Mouse (Mus musculus) gastrocnemius, postnatal 4 days (tissue): ENCODE measurements around the gene A4galt. TPM values are rescaled to one million over a fixed set of nuclear protein-coding genes. Genes with fewer than 3 reads are reported as not detected.
A peak's percentile ranks its signal among the peaks of the same experiment; 100 is the strongest.
"Not testable (repeated sequence)": the region's sequence is repeated elsewhere in the genome, so short reads cannot be mapped to it uniquely, and the experiment has no call there.

Experiments used
- DNase-seq, 2 experiments: peaks; one replicate each; pipeline ENCODE4 v3.0.0; 2021 to 2022; ENCODE audit warnings: low spot score in 2 of 2, mixed read lengths in 2 of 2
- total RNA-seq, 2 experiments: library from RNA; stranded (reverse); gene quantifications; 2 replicates each; pipeline ENCODE4 v1.2.3; 2021

A4galt gene
- total RNA-seq, 2 experiments from 2014 or later: 9.7 to 11.0 TPM

DNA sequence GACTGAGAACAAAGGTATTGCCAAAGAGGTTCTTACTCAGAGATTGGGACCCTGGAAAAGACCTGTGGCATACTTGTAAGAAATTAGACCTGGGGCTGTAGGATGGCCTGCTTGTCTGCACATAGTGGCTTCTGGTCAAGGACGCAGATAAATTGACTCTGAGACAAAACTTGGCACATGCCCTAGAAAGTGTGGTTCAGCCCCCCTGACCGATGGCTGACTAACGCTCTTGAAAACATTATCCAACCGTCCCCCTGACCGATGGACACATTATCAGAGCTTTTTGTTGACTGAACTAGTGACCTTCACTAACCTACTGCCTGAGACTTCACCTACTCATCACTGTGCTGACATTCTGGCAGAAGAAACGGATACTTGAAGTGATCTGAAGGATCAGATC lies 18.4 kb upstream of the A4galt start:
- DNase-seq: not testable (repeated sequence)

DNA sequence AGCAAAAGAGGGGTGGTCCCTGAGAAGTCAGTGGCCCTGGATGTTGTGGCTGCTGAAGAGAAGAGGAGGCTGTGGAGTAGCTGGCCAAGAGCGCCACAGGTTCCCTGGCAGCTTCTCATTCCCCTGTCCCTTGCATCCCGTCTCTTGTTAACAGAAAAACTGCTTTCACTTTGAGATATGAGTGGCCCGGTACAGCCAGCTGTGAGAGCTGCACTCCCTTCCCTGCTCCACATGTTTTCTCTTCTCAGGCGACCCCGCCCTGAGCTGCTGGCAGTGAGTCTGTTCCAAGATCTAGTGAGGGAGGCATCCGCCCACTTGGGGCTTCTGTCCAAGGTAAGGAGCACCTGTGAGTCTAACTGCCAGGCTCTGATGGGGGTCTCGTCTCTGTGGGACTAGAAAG lies 16.9 kb upstream of the A4galt start:
- not testable (repeated sequence) for DNase-seq

DNA sequence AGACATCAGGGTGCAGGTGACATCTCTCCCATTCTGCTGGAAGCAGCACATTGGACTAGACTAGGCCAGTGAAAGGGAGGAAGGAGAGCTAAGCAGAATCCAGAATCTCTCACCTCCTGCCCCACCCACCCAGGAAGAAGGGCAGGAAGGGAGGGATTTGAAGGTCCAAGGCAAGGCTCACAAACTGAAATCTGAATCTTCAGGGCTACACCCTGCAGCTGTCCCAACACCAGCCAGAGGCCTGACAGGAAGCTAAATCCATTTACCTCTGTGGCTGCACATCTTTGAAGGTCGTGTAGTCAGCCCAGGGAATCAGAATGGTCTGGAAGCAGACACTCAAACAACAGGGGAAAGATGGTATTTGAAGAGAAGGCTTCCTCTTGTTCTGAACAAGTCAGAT lies 13.7 kb upstream of the A4galt start:
- no peak for DNase-seq

DNA sequence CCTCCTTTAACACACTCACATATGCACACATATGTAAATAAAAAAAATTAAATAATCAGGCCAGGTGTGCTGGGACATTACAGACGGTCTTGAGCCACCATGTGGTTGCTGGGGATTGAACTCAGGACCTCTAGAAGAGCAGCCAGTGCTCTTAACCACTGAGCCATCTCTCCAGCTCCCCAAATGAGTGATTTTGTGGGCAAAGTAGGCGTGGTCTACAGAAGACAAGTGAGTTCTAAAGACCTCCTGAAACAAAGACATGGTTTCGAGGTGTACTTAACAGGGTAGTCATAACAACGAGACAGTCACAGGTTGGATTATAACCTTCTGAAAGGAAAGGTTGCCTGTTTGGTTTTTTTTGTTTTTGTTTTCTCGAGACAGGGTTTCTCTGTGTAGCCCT lies 11.8 kb upstream of the A4galt start:
- DNase-seq: no peak

DNA sequence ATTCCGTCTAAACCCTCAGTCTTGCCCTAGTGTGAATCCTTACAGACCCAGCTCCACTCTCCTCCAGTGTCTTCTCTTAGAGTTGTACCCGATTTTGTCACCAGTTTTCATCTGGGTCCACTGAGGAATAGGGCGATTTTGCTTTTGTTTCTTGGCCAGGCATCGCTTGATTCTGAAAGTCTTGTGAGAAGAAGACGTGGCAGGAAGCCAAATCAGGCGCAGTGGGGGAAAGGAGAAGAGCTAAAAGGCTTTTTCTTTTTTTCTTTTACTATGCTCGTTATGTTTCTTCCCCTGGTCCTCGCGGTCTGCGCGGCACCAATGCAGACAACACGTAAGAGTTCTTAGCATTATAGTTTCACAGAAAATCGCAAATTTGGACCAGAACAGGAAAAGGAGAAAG lies 6.3 kb upstream of the A4galt start:
- peak in 1 of 2 experiments; percentile 31 for DNase-seq

DNA sequence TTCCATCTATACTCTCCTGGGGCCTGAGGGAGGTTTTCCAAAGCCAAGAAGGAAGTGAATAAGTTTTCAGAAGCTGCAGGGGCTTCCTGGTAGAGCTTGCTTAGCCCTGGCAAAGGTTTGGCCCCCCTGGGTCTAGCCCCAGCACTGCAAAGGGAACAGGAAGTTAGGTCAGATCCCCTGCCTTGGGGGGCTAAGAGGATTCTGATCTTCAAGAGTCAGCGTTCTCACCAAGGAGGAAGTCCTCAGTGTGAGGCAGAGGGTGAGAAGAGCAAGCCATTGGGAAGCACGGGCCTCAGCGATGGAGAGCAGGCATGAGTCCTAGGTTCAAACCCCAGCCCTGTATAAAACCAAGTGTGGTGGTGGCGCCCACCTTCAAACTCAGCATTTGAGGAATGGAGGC lies 4.9 kb upstream of the A4galt start:
- no peak for DNase-seq

DNA sequence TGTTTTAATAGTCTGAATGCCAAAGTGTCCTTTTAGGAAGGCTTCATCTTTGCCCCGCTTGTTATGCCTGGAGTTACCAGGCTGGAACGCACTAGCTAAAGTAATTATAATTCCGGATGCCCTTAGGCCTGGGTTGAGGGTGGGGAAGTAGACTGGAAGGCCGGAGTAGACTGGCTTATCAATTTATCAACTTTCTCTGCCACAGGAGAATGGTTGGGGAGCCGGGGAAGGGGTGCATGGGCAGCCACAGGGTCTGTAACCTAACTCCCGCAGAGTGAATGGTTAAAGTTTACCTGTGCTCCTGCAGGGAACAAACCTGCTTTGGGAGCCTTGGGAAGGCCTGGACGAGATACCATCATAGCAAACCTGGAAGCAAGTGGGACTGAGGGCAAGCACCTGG lies 4.4 kb upstream of the A4galt start:
- DNase-seq: no peak

DNA sequence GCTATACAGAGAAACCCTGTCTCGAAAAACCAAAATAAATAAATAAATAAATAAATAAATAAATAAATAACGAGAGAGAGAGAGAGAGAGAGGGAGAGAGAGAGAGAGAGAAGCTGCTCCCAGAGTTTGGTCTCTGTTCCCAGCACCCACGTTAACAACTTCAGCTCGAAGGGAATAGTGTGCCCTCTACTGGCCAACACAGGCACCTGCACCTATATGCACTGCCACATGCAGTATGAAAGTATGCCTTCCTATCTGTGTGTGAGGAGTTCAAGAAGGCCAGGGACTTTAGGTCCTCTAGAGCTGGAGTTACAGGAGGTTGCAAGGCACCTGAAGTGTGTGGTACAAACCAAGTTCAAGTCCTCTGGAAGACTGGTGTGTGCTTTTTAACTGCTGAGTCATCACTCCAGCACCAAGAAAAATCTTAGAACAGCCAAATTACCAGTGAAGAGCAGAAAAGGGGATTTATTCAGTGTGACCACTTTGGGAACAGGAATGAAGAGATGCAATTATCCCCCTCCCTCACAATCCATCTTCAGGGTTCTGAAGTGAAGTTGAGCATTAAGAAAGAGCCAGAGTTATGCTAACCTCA lies 3.7 kb upstream of the A4galt start:
- DNase-seq: no peak

DNA sequence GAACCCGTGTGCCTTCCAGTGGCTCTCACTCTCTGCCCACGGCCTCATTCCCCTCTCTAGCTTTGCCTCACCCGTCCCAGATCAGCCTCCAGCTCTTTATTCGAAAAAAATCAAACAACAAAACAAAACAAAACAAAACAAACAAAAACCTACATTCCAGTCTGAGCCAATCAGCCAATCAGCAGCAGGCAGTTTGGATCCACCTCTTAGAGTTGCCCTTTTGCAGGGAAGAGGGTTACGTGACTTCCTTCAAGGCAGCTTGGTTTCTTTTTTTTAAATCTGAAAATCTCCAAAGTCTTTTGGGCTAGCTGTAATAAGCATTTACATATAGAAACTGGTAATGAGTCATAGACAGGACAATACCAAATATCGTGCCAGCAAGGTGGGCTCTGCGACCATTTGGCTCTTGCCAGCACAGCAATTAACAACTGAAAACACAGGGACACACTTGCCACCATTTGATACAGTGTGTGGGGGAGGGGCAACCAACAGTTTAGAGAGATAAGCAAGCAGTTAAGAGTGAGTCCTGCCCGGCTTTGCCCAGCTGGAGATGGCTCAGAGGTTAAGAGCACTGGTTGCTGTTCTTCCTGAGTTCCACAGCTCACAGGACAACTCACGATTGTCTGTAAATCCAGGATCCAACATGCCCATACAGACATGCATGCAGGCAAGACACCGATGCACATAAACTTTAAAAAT lies 2.9 kb upstream of the A4galt start:
- DNase-seq: no peak

DNA sequence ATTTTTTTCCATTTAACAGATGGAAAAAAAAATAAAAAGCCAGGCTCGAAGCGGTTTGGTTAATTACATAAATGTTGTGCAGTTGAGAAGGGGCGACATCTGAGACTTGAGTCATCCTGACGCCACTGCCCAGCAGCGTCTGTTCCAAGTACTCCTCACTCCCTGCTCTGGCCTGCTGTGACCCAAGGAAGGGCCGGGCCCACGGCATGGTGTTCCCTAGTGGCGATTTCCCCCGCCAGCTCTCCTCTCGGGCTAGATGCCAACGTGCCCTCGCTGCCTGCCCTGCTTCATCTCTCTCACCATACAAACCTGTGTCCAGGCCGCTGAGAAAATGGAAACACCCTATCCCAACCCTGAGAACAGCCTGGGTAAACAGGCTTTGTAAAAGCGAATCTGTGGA lies 486 bp upstream of the A4galt start:
- no peak for DNase-seq

DNA sequence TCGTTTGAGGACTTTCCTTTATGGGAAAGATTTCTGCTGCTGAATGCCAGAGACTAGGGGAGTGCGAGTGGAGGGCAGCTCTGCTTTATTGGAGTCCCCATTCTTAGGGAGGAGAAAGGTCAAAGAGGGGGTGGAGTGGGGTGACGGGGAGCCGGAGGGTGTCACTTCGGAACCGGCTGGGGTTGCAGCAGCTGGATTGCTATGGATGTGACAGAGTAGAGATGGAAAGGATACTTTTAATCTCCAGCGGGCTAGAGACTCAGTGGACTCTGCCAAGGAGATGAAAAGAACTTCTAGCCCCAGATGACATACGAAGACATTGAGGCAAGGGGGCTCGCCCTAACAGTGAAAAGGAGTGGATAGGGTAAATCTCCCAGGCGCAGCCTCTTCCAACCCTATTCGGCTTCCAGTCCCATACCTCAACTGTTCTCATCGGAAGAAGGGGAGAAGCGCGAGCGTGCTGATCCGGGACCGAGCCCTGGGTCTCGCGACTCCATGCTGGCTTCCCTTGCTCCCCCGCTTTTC lies 861 bp downstream of the A4galt start:
- DNase-seq: no peak

DNA sequence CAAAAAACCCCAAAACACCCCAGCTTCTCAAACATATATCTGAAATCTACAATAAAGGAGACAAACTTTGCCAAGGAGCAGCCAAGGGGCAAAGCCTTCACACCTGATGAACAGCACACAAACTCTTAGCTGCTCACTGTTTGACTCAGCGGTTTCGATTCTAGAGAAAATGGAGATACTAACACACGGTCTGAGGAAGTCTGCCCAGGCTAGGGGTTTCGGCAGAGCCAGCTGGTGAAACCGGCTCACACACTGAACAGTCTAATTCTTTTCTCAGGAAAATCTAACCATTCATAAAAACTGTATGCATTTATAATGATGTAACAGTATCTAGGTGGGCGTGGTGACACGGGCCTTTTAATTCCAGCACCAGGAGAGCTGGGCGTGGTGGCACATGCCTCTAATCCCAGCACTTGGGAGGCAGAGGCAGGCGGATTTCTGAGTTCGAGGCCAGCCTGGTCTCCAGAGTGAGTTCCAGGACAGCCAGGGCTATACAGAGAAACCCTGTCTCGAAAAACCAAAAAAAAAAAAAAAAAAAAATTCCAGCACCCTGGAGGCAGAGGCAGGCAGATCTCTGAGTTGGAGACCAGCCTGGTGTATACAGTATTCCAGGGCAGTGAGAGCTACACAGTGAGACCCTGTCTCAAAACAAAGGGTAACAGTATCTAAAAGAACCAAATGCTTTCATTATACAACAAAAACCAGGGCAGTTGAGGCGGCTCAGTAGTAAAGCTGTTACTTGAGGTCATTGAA lies 1.9 kb downstream of the A4galt start:
- DNase-seq: no peak

DNA sequence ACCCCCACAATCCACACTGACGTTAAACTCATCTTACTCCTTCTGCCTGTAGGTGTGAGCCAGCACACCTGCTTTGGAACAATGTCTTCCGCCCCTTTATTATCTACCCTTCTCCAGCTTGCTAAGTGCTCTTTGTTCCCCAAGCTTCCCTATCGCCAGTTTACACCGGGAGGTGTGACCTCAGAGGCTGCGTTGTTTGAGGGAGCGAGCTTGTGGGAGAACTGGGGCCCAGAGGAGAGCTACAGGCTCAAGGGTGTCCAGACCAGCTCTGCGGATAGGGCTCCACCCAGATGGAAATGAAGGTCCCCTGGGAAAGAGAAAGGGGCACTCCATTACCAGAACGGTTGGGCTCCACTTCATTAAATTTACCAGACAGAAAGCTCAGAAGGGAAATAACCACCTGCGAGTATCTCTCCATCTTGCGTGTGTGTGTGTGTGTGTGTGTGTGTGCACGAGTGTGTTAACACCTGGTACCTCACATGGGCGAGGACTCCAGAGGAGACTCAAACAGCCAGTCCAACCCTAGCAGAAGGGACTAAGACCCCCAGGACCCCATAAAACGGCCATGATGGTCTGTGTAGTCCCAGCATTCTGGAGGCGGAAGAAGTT lies 3.2 kb downstream of the A4galt start:
- DNase-seq: no peak

DNA sequence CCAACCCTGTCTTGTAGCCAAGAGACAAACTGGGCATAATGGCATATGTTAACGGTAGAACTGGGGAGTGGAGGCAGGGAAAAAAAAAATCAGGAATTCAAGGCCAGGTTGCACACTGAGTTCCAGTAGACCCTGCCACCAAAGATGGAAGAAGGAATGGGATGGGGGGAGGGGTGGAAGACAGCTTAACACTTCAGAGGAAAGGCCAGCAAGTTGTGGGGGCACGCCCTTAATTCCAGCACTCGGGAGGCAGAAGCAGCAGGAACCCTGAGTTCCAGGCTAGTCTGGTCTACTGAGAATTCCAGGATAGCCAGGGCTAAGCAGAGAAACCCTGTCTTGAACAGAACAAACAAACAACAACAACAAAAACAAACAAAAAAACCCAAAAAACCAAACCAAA lies 7.2 kb downstream of the A4galt start:
- DNase-seq: no peak

DNA sequence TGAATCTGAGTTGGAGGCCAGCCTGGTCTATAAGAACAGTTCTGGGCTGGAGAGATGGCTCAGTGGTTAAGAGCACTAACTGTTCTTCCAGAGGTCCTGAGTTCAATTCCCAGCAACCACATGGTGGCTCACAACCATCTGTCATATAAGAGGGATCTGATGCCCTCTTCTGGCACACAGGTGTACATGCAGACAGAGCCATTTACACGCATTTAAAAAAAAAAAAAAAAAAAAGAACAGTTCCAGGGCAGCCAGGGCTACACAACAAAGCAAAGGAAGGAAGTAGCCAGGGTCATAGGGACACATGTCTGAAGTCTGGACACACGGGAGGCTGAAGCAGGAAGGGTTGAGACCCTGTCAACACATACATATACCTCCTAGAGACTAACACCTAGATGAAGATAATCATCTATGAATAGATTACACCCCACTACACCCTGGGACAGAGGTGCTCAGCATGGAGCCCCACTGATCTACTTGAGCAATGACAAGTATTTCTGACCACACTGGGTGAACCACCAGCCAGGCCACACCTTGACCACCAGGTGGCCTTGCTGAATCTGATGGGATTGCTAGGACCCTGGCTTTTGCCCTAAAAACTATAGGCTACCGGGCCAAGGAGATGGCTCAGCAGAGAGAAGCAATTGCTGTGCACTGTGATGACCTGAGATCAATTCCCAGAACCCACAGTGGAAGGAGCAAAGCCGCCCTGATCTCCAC lies 9.5 kb downstream of the A4galt start:
- DNase-seq: no peak

DNA sequence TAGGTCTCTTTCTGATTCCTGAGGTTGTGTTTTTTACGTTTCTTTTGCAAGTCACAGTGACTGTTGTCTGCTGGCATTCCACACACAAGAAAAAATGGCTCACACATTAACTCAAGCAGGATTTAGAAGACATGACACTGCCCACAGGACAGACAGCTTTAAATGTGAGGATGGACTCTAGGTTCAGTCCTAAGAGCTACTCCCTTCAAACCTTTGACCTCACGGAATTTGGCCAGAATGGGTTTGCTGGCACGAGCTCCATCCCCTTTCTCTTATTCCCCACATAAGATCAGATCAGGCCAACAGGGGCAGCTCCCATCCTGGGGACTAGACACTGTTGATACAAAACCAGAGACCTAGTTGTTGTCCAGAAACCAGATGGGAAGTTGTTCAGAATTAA lies 10.1 kb downstream of the A4galt start:
- DNase-seq: no peak

DNA sequence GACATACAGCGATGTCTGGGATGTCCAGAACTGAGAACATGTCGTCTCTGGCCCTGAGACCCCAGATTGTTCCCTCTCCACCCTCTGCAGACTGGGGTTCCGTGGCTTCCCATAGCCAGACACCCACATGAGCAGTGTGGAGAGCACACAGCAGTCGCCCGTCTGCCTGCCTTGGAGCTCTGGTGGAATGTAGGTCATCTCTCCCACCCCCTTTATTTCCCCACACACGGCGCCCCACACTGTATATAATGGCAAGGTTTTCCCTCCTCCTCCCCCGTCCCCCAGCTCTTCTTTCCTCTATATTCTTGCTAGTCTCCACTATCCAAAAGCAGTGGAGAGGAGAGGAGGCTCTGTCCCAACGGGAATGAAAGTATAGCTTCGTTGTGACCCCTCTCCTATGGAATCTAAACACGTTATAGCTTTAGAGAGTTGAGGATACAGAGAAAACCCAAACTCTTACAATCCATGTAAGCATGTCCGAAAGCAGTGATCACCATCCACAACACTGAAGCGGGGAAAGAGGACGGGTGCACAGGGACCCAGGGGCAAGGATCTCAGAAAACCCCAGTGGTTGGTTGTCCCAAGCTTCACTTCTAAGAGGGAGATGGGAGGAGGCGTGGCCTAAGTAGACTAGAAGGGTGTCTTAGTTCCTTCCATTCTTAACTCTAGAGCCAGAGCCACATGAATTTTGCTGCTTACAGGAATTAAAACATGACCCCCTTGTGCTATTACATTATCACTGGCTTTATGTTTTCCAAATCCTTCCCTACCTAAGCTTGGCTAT lies 13.9 kb downstream of the A4galt start:
- DNase-seq: no peak

DNA sequence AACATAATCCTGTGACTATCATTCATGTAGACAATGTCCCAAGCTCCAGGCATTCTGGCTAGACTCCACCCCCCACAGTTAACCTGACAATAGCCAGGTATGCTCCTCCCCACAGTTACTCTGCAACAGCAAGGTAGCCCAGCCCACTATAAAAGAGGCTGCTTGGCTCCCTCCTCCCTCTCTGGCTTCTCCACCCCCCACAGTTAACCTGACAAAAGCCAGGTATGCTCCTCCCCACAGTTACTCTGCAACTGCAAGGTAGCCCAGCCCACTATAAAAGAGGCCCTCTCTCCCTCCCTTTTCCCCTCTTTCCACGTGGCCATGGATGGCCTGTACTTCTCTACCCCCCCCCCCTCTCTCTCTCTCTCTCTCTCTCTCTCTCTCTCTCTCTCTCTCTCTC lies 14.8 kb downstream of the A4galt start:
- DNase-seq: no peak

DNA sequence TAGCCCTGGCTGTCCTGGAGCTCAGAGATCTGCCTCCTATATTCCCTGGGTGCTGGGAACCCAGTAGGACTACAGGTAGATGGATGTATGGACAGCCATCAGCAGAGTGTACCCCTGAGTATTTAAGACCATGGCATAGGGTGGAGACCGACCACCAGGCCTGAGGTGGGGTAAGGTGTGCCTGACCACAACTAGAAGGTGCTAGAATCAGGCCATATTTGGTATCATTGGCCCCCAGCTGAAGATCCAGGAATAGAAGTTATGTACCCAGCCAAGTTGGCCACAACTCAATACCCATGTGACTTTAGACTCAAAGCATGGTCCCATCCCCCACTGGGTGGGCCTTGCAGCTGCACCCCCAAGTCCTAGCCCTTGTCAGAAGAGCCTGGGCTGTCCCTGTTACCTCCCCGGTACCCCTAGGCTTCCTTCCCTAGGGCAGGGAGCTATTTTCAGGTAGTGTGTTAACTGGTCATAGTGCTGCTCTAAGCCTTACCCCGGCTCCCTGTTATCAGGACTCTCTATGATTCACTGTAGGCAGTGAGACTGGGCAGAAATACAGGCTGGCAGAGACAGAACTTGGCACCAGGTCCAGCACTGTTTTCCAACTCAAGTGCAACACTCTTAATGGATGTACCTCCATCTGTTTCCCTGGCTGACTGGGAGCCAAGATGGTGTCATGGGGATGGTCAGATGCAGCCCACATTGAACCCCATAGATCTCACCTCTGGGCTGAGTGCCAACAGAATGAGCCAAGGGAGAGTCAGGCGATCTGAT lies 18.2 kb downstream of the A4galt start:
- peak in 1 of 2 experiments; percentile 46 for DNase-seq

DNA sequence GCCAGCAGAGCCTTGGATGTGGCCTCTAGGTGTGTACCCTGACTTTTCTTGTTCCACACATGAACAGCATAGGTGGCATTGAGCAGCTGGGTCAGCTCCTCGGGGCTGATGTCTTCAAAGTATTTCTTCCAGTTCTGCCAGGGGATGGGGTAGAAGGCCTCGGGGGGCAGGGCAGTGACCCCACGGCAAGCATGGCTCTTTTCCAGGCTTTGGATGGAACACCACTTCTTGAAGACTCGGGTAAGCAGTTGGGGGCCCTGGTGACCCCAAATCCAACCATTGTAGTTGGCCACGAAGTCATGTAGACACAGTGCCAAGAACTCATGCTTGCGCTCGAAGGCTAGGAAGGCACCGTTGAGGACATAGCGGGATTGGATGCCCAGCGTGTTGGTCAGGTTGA lies 24.0 kb downstream of the A4galt start:
- DNase-seq: no peak
